Mouse (Mus musculus): ENCODE measurements around the gene Fshb. TPM values are rescaled to one million over a fixed set of nuclear protein-coding genes. Genes with fewer than 3 reads are reported as not detected.

The Fshb gene
- total and polyA plus RNA-seq, 3 experiments = not detected

GRCm38 (mm10) chr2:107019331-107019730 is 40.1 kb downstream of the Fshb start:
- DNase-seq (ENCODE audit: low read depth, low spot score) = no peak
- peaks cover 3 to 6% of the 10 kb centered on the region in 2 experiments; a peak in 3 of 4 replicates for H3K27me3 ChIP-seq (ENCODE audit: control insufficient read depth in 1 of 2, insufficient read depth in 2 of 2, low read length in 2 of 2)
- no peaks in the 10 kb centered on the region for H3K79me2 ChIP-seq (ENCODE audit: control insufficient read depth, insufficient read depth, low read length, poor library complexity)

GRCm38 (mm10) chr2:107013161-107013560 is 46.3 kb downstream of the Fshb start:
- no peak overlapping the region for H3K4me3 ChIP-seq (ENCODE audit: control insufficient read depth in 1 of 2, insufficient read depth in 1 of 2, low read depth in 2 of 2, low read length in 2 of 2)
- no peaks in the 10 kb centered on the region for H3K9me3 ChIP-seq (replicated peaks; ENCODE audit: insufficient read depth, low read length)
- H3K36me3 ChIP-seq (ENCODE audit: control insufficient read depth in 1 of 2, insufficient read depth in 2 of 2, low read length in 2 of 2) = no peaks in the 10 kb centered on the region
- H3K27ac ChIP-seq (ENCODE audit: control insufficient read depth, low read depth, low read length) = no peak overlapping the region
- no peak for TF ChIP-seq CHD2 (IDR thresholded peaks at IDR 0.05; ENCODE audit: low read length)
- TF ChIP-seq UBTF (IDR thresholded peaks at IDR 0.05; ENCODE audit: borderline replicate concordance, insufficient read depth, low read depth, low read length) = no peak
- no peak for TF ChIP-seq SIN3A (IDR thresholded peaks at IDR 0.05; ENCODE audit: low read length)
- TF ChIP-seq MXI1 (IDR thresholded peaks at IDR 0.05; ENCODE audit: low read depth, low read length) = no peak
- TF ChIP-seq RCOR1 (IDR thresholded peaks at IDR 0.05; ENCODE audit: low read depth, low read length) = no peak
- TF ChIP-seq KAT2A (conservative IDR thresholded peaks at IDR 0.05; ENCODE audit: low read depth, low read length) = no peak
- TF ChIP-seq HCFC1 (IDR thresholded peaks at IDR 0.05; ENCODE audit: low read depth, low read length) = no peak
- no peak for DNase-seq (ENCODE audit: low read depth, low spot score)
- no peak overlapping the region for H3K9ac ChIP-seq (ENCODE audit: control insufficient read depth, low read depth, low read length, poor library complexity, severe bottlenecking)
- no peaks in the 10 kb centered on the region for H3K4me1 ChIP-seq (ENCODE audit: control insufficient read depth in 1 of 2, insufficient read depth in 2 of 2, low read length in 2 of 2)
- no peaks in the 10 kb centered on the region for H3K79me2 ChIP-seq (ENCODE audit: control insufficient read depth, insufficient read depth, low read length, poor library complexity)
- no peaks in the 10 kb centered on the region; a peak in 1 of 4 replicates for H3K27me3 ChIP-seq (ENCODE audit: control insufficient read depth in 1 of 2, insufficient read depth in 2 of 2, low read length in 2 of 2)

More at GRCm38 (mm10) chr2:107019331-107019730, 40.1 kb downstream of the Fshb start:
- TF ChIP-seq NELFE (IDR thresholded peaks at IDR 0.05; ENCODE audit: low read depth, low read length) (no peak), TBP (IDR thresholded peaks at IDR 0.05; ENCODE audit: low read depth, low read length) (no peak), USF1 (IDR thresholded peaks at IDR 0.05; ENCODE audit: low read depth, low read length) (no peak), MYB (IDR thresholded peaks at IDR 0.05; ENCODE audit: low read depth, low read length) (no peak), TCF12 (IDR thresholded peaks at IDR 0.05; ENCODE audit: low read depth, low read length) (no peak), MXI1 (IDR thresholded peaks at IDR 0.05; ENCODE audit: low read depth, low read length) (no peak), MAFK (IDR thresholded peaks at IDR 0.05; ENCODE audit: borderline replicate concordance, low read depth, low read length) (no peak), ZNF384 (IDR thresholded peaks at IDR 0.05; ENCODE audit: low read depth, low read length) (no peak), KAT2A (conservative IDR thresholded peaks at IDR 0.05; ENCODE audit: low read depth, low read length) (no peak), EP300 (IDR thresholded peaks at IDR 0.05; ENCODE audit: low read depth in 1 of 2, low read length in 2 of 2) (no peak), MAZ (IDR thresholded peaks at IDR 0.05; ENCODE audit: low read depth, low read length) (no peak), POLR2AphosphoS5 (IDR thresholded peaks at IDR 0.05; ENCODE audit: borderline replicate concordance, low read depth, low read length) (no peak), BHLHE40 (IDR thresholded peaks at IDR 0.05; ENCODE audit: borderline replicate concordance, low read depth, low read length) (no peak), JUND (IDR thresholded peaks at IDR 0.05; ENCODE audit: low read depth, low read length) (no peak)
- Histone ChIP-seq H3K36me3 (ENCODE audit: control insufficient read depth in 1 of 2, insufficient read depth in 2 of 2, low read length in 2 of 2) (no peaks in the 10 kb centered on the region), H3K4me1 (ENCODE audit: control insufficient read depth in 1 of 2, insufficient read depth in 2 of 2, low read length in 2 of 2) (no peaks in the 10 kb centered on the region), H3K9ac (ENCODE audit: control insufficient read depth, low read depth, low read length, poor library complexity, severe bottlenecking) (no peak overlapping the region), H3K9me3 (replicated peaks; ENCODE audit: insufficient read depth, low read length) (no peaks in the 10 kb centered on the region), H3K27ac (ENCODE audit: control insufficient read depth, low read depth, low read length) (no peak overlapping the region), H3K4me3 (ENCODE audit: control insufficient read depth in 1 of 2, insufficient read depth in 1 of 2, low read depth in 2 of 2, low read length in 2 of 2) (no peak overlapping the region)

All from MEL (cell line).